Mouse (Mus musculus): ENCODE results near the gene Stt3b. TPM values are rescaled to one million over a fixed set of nuclear protein-coding genes. Genes with fewer than 3 reads are reported as not detected.
A peak's percentile ranks its signal among the peaks of the same experiment; 100 is the strongest.

Gene Stt3b
- polyA plus RNA-seq, 1 experiment from 2014 or later: 56.6 TPM

GRCm38 (mm10) chr9:115322385-115322784 is 12.2 kb upstream of the Stt3b start:
- Histone ChIP-seq H3K27ac (ENCODE audit: low read length) (no peak overlapping the region), H3K36me3 (ENCODE audit: insufficient read depth, low read length) (no peaks in the 10 kb centered on the region), H3K4me3 (ENCODE audit: low read depth, low read length) (no peak overlapping the region), H3K9ac (replicated peaks; ENCODE audit: low read depth) (no peak overlapping the region), H3K4me2 (replicated peaks; ENCODE audit: low read depth, low read length) (no peak overlapping the region), H3K9me3 (ENCODE audit: low read length) (no peaks in the 10 kb centered on the region), H3K27me3 (replicated peaks; ENCODE audit: insufficient read depth, low read length) (no peaks in the 10 kb centered on the region), H3K4me1 (ENCODE audit: insufficient read depth, low read depth, low read length) (peaks cover 7% of the 10 kb centered on the region; the same call in 1 of the 2 replicates)
- TF ChIP-seq EP300 (IDR thresholded peaks at IDR 0.05) (no peak), CTCF (IDR thresholded peaks at IDR 0.05) (no peak)
- WGBS: 81% methylated on average over 6 of the region's 6 CpGs
- DNase-seq (ENCODE audit: low spot score) (no peak), ATAC-seq (no peak)

- H3K4me2 ChIP-seq (replicated peaks; ENCODE audit: low read depth, low read length): no peak overlapping the region
- no peaks in the 10 kb centered on the region for H3K27me3 ChIP-seq (replicated peaks; ENCODE audit: insufficient read depth, low read length)
- DNase-seq (ENCODE audit: low spot score): no peak
- peaks cover under 1% of the 10 kb centered on the region; the same call in 1 of the 2 replicates for H3K4me1 ChIP-seq (ENCODE audit: insufficient read depth, low read depth, low read length)
- 75% methylated on average over 6 of the region's 6 CpGs for WGBS
- H3K36me3 ChIP-seq (ENCODE audit: insufficient read depth, low read length): no peaks in the 10 kb centered on the region
- H3K4me3 ChIP-seq (ENCODE audit: low read depth, low read length): no peak overlapping the region
- H3K27ac ChIP-seq (ENCODE audit: low read length): no peak overlapping the region
- TF ChIP-seq CTCF (IDR thresholded peaks at IDR 0.05) (peak; percentile 36), EP300 (IDR thresholded peaks at IDR 0.05) (no peak)
- no peaks in the 10 kb centered on the region for H3K9me3 ChIP-seq (ENCODE audit: low read length)
- no peak overlapping the region for H3K9ac ChIP-seq (replicated peaks; ENCODE audit: low read depth)
- ATAC-seq: no peak
These were observed 10.8 kb upstream of the Stt3b start for GRCm38 (mm10) chr9:115321052-115321451.

- DNase-seq (ENCODE audit: low spot score) (no peak), ATAC-seq (no peak)
These were observed 9.9 kb upstream of the Stt3b start for GRCm38 (mm10) chr9:115320156-115320555.

GRCm38 (mm10) chr9:115318621-115319375 is 8.6 kb upstream of the Stt3b start:
- Histone ChIP-seq H3K9me3 (ENCODE audit: low read length) (no peaks in the 10 kb centered on the region), H3K4me2 (replicated peaks; ENCODE audit: low read depth, low read length) (no peak overlapping the region), H3K36me3 (ENCODE audit: insufficient read depth, low read length) (no peaks in the 10 kb centered on the region), H3K9ac (replicated peaks; ENCODE audit: low read depth) (no peak overlapping the region), H3K4me3 (ENCODE audit: low read depth, low read length) (no peak overlapping the region), H3K27ac (ENCODE audit: low read length) (no peak overlapping the region), H3K4me1 (ENCODE audit: insufficient read depth, low read depth, low read length) (no peaks in the 10 kb centered on the region), H3K27me3 (replicated peaks; ENCODE audit: insufficient read depth, low read length) (no peaks in the 10 kb centered on the region)
- ATAC-seq (no peak), DNase-seq (ENCODE audit: low spot score) (no peak)
- TF ChIP-seq EP300 (IDR thresholded peaks at IDR 0.05): no peak
- TF ChIP-seq CTCF (IDR thresholded peaks at IDR 0.05): peak; percentile 9; the same call in 1 of the 2 replicates
- 75% methylated on average over 6 of the region's 6 CpGs for WGBS

More at GRCm38 (mm10) chr9:115320156-115320555, 9.9 kb upstream of the Stt3b start:
- no peaks in the 10 kb centered on the region for H3K36me3 ChIP-seq (ENCODE audit: insufficient read depth, low read length)
- H3K27ac ChIP-seq (ENCODE audit: low read length): no peak overlapping the region
- no peak overlapping the region for H3K4me3 ChIP-seq (ENCODE audit: low read depth, low read length)
- H3K4me1 ChIP-seq (ENCODE audit: insufficient read depth, low read depth, low read length): no peaks in the 10 kb centered on the region
- H3K27me3 ChIP-seq (replicated peaks; ENCODE audit: insufficient read depth, low read length): no peaks in the 10 kb centered on the region
- no peak for TF ChIP-seq EP300 (IDR thresholded peaks at IDR 0.05)
- no peak for TF ChIP-seq CTCF (IDR thresholded peaks at IDR 0.05)
- H3K9me3 ChIP-seq (ENCODE audit: low read length): no peaks in the 10 kb centered on the region
- H3K4me2 ChIP-seq (replicated peaks; ENCODE audit: low read depth, low read length): no peak overlapping the region
- 82% methylated on average over 4 of the region's 4 CpGs for WGBS
- H3K9ac ChIP-seq (replicated peaks; ENCODE audit: low read depth): no peak overlapping the region

- no peak overlapping the region for H3K27ac ChIP-seq (ENCODE audit: low read length)
These were observed 6.8 kb upstream of the Stt3b start for GRCm38 (mm10) chr9:115317049-115317448.

GRCm38 (mm10) chr9:115314556-115314955 is 4.3 kb upstream of the Stt3b start:
- Histone ChIP-seq H3K4me2 (replicated peaks; ENCODE audit: low read depth, low read length) (peak overlapping the region; percentile 33), H3K27ac (ENCODE audit: low read length) (no peak overlapping the region), H3K36me3 (ENCODE audit: insufficient read depth, low read length) (no peaks in the 10 kb centered on the region), H3K4me3 (ENCODE audit: low read depth, low read length) (peak overlapping the region; percentile 17), H3K27me3 (replicated peaks; ENCODE audit: insufficient read depth, low read length) (no peaks in the 10 kb centered on the region), H3K4me1 (ENCODE audit: insufficient read depth, low read depth, low read length) (no peaks in the 10 kb centered on the region), H3K9me3 (ENCODE audit: low read length) (no peaks in the 10 kb centered on the region), H3K9ac (replicated peaks; ENCODE audit: low read depth) (no peak overlapping the region)
- 10% methylated on average over 10 of the region's 10 CpGs for WGBS
- ATAC-seq (no peak), DNase-seq (ENCODE audit: low spot score) (peak; percentile 84)
- no peak for TF ChIP-seq CTCF (IDR thresholded peaks at IDR 0.05)
- no peak for TF ChIP-seq EP300 (IDR thresholded peaks at IDR 0.05)

More at GRCm38 (mm10) chr9:115317049-115317448, 6.8 kb upstream of the Stt3b start:
- DNase-seq (ENCODE audit: low spot score) (no peak), ATAC-seq (no peak)
- Histone ChIP-seq H3K9me3 (ENCODE audit: low read length) (no peaks in the 10 kb centered on the region), H3K4me3 (ENCODE audit: low read depth, low read length) (no peak overlapping the region), H3K36me3 (ENCODE audit: insufficient read depth, low read length) (no peaks in the 10 kb centered on the region), H3K27me3 (replicated peaks; ENCODE audit: insufficient read depth, low read length) (no peaks in the 10 kb centered on the region), H3K4me2 (replicated peaks; ENCODE audit: low read depth, low read length) (no peak overlapping the region), H3K4me1 (ENCODE audit: insufficient read depth, low read depth, low read length) (no peaks in the 10 kb centered on the region), H3K9ac (replicated peaks; ENCODE audit: low read depth) (no peak overlapping the region)
- TF ChIP-seq EP300 (IDR thresholded peaks at IDR 0.05): no peak
- TF ChIP-seq CTCF (IDR thresholded peaks at IDR 0.05): no peak
- WGBS: 89% methylated on average over 5 of the region's 5 CpGs
